Mouse (Mus musculus): ENCODE measurements around the gene Cfap97d2. TPM values are rescaled to one million over a fixed set of nuclear protein-coding genes. Genes with fewer than 3 reads are reported as not detected.

The Cfap97d2 gene
- polyA plus RNA-seq, 1 experiment from 2014 or later, result 1.0 TPM

DNA sequence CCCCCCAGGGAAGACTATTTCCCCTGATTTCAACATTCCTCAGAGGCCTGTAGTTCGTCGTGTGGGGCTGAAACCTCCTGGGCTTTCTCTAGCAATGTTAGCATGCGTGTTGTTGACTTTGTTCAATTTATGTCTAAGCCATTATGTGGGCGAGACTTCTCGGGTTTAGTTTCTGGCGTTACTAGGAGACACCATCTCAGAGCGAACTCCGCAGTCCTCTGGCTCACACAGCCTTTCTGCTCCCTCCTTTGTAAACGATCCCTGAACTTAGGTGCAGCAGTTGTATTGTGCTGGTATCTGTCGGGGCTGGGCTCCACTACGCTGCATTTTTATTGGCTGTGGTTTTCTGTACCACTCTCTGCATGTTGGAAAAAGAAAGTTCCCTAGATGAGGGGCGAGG is 11.0 kb upstream of the Cfap97d2 start:
- 58% methylated on average over 12 of the region's 12 CpGs for WGBS
- no peaks in the 10 kb centered on the region for H3K27me3 ChIP-seq (replicated peaks; ENCODE audit: control insufficient read depth, insufficient read depth, low read length)

DNA sequence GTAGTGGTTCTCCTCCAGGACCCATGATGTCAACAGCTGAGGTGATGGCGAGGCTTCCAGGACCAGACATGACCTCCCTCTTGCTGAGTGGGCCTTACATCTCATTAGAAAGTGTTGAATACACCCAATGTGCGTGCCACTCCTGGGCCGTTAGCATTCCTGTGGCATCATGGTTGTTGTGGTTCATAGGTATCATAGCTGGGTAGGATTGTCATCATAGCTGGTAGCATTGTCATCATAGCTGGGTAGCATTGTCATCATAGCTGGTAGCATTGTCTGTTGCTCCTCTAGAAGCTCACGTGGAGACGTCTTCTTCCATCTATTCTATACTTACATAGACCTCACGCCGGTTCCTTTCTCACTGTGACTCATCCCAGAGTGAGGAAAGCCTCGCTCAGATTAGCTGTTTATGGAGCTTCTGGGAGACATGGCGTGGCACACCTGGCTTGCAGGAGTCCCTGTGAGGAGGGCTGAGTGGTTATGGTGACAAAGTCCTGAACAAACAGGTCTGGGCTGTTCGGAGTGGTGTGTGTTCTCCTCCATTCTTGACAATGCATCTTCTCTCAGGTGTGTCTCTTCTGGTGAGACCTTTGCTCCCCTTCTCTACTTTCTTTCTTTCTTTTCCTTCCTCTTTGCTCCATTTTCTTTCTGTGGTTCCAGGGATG is 10.4 kb upstream of the Cfap97d2 start:
- H3K27ac ChIP-seq (ENCODE audit: low read depth, low read length), result no peak overlapping the region
- ATAC-seq, result no peak
- peaks cover 10% of the 10 kb centered on the region for H3K4me1 ChIP-seq (ENCODE audit: control insufficient read depth, insufficient read depth, low read depth, low read length)
- no peaks in the 10 kb centered on the region for H3K36me3 ChIP-seq (ENCODE audit: control insufficient read depth, insufficient read depth, low read length)
- H3K27me3 ChIP-seq (replicated peaks; ENCODE audit: control insufficient read depth, insufficient read depth, low read length), result no peaks in the 10 kb centered on the region
- H3K4me3 ChIP-seq (ENCODE audit: low read length), result no peak overlapping the region
- H3K4me2 ChIP-seq (ENCODE audit: low read length), result no peak overlapping the region
- 95% methylated on average over 10 of the region's 10 CpGs for WGBS
- H3K9me3 ChIP-seq (ENCODE audit: control insufficient read depth, low read length), result no peaks in the 10 kb centered on the region
- no peak overlapping the region for H3K9ac ChIP-seq (ENCODE audit: low read depth, low read length)

More for the DNA sequence above, 11.0 kb upstream of the Cfap97d2 start:
- no peak overlapping the region for H3K4me3 ChIP-seq (ENCODE audit: low read length)
- H3K9me3 ChIP-seq (ENCODE audit: control insufficient read depth, low read length), result no peaks in the 10 kb centered on the region
- peaks cover 10% of the 10 kb centered on the region for H3K4me1 ChIP-seq (ENCODE audit: control insufficient read depth, insufficient read depth, low read depth, low read length)
- H3K36me3 ChIP-seq (ENCODE audit: control insufficient read depth, insufficient read depth, low read length), result no peaks in the 10 kb centered on the region
- no peak overlapping the region for H3K9ac ChIP-seq (ENCODE audit: low read depth, low read length)
- no peak overlapping the region for H3K27ac ChIP-seq (ENCODE audit: low read depth, low read length)
- H3K4me2 ChIP-seq (ENCODE audit: low read length), result no peak overlapping the region
- no peak for ATAC-seq

DNA sequence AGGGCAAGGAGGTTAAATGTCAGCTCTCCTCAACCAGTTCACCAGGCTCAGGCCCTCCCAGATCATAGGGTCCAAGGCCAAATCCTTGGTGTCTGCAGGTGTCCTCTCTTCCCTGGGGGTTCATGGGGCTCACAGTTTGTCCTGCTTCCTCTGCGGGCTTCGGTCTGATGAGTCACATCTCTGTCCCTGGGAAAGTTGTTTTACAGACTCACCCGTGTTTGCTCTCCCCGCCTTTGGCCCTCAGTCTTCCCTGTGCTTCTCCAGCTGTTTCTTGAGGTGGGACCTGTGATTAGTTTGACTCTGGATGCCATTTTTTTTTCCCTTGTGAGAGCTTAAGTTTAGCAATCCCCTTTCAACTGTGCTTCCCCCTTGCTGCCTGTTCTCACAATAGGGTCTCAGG is 9.5 kb upstream of the Cfap97d2 start:
- H3K4me3 ChIP-seq (ENCODE audit: low read length), result no peak overlapping the region
- H3K4me2 ChIP-seq (ENCODE audit: low read length), result no peak overlapping the region
- H3K4me1 ChIP-seq (ENCODE audit: control insufficient read depth, insufficient read depth, low read depth, low read length), result peaks cover 10% of the 10 kb centered on the region
- H3K27me3 ChIP-seq (replicated peaks; ENCODE audit: control insufficient read depth, insufficient read depth, low read length), result no peaks in the 10 kb centered on the region
- no peak for ATAC-seq
- H3K27ac ChIP-seq (ENCODE audit: low read depth, low read length), result no peak overlapping the region
- H3K9ac ChIP-seq (ENCODE audit: low read depth, low read length), result no peak overlapping the region
- H3K9me3 ChIP-seq (ENCODE audit: control insufficient read depth, low read length), result no peaks in the 10 kb centered on the region
- no peaks in the 10 kb centered on the region for H3K36me3 ChIP-seq (ENCODE audit: control insufficient read depth, insufficient read depth, low read length)
- 81% methylated on average over 4 of the region's 4 CpGs for WGBS

DNA sequence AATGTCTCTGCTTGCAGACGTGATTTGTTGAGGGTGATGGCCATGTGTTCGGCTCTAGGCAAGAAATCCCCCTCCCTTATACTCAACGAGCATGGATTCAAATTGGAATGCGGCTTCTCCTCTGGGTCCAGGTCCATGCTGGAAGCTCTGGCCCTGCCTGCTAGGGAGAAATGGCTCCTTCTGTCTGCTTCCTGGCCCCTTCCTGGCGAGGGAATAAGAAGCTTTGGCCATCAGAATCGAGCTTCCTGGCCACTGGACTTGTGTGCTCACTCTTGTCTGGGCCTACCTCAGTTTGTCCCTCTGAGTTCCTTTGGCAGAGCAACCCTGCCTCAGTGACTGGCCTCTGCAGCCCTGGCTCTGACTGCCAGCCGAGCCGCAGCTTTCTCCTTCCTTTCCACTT is 8.5 kb upstream of the Cfap97d2 start:
- H3K27ac ChIP-seq (ENCODE audit: low read depth, low read length), result no peak overlapping the region
- no peaks in the 10 kb centered on the region for H3K36me3 ChIP-seq (ENCODE audit: control insufficient read depth, insufficient read depth, low read length)
- no peak overlapping the region for H3K4me3 ChIP-seq (ENCODE audit: low read length)
- 74% methylated on average over 8 of the region's 8 CpGs for WGBS
- H3K4me1 ChIP-seq (ENCODE audit: control insufficient read depth, insufficient read depth, low read depth, low read length), result peaks cover 9% of the 10 kb centered on the region
- H3K9me3 ChIP-seq (ENCODE audit: control insufficient read depth, low read length), result no peaks in the 10 kb centered on the region
- no peak overlapping the region for H3K9ac ChIP-seq (ENCODE audit: low read depth, low read length)
- ATAC-seq, result no peak
- no peak overlapping the region for H3K4me2 ChIP-seq (ENCODE audit: low read length)
- H3K27me3 ChIP-seq (replicated peaks; ENCODE audit: control insufficient read depth, insufficient read depth, low read length), result no peaks in the 10 kb centered on the region

DNA sequence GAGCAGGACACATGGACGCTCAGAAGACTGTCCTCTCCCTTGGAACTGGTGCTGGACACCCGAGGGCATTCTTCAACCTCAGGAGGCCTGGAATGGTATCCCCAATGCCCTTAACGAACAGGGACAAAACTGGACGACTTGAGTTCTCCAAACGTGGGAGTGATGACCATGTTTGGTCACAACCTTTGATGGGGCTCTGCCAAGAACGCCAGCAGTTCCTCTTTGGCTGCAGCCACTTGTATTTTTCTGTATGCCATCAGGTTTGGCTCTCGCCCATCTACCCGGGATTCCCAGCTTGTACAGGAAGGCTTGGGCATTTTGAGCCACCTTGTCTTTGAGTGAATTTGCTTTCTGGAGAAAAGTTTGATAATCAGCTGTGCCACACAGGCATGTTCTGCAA is 8.0 kb upstream of the Cfap97d2 start:
- 72% methylated on average over 8 of the region's 8 CpGs for WGBS
- no peaks in the 10 kb centered on the region for H3K9me3 ChIP-seq (ENCODE audit: control insufficient read depth, low read length)
- no peak overlapping the region for H3K27ac ChIP-seq (ENCODE audit: low read depth, low read length)
- ATAC-seq, result no peak
- H3K4me2 ChIP-seq (ENCODE audit: low read length), result no peak overlapping the region
- H3K36me3 ChIP-seq (ENCODE audit: control insufficient read depth, insufficient read depth, low read length), result no peaks in the 10 kb centered on the region
- H3K4me1 ChIP-seq (ENCODE audit: control insufficient read depth, insufficient read depth, low read depth, low read length), result peaks cover 4% of the 10 kb centered on the region
- H3K9ac ChIP-seq (ENCODE audit: low read depth, low read length), result no peak overlapping the region
- no peak overlapping the region for H3K4me3 ChIP-seq (ENCODE audit: low read length)
- no peaks in the 10 kb centered on the region for H3K27me3 ChIP-seq (replicated peaks; ENCODE audit: control insufficient read depth, insufficient read depth, low read length)

DNA sequence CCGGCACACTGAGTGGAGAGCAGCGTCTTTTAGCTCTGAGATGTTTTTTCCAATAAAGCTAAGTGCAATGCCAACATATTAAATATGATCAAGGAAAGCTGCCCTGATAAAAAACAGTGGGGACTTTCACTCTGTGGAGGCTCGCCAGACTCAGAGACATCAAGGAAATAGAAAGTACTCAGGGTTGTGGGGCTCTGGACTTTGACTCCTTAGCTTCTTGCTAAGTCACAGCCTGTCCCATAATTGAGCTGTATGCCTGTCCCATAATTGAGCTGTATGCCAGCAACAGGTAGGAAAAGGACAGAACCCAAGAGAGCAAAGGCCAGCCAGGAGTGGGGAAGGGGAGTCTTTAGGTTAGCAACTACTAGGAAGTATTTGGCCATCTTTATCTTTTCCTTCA is 7.4 kb upstream of the Cfap97d2 start:
- no peak overlapping the region for H3K4me3 ChIP-seq (ENCODE audit: low read length)
- no peaks in the 10 kb centered on the region for H3K9me3 ChIP-seq (ENCODE audit: control insufficient read depth, low read length)
- H3K27me3 ChIP-seq (replicated peaks; ENCODE audit: control insufficient read depth, insufficient read depth, low read length), result no peaks in the 10 kb centered on the region
- H3K27ac ChIP-seq (ENCODE audit: low read depth, low read length), result no peak overlapping the region
- H3K9ac ChIP-seq (ENCODE audit: low read depth, low read length), result no peak overlapping the region
- WGBS, result 88% methylated on average over 3 of the region's 3 CpGs
- no peak for ATAC-seq
- H3K4me2 ChIP-seq (ENCODE audit: low read length), result no peak overlapping the region
- no peaks in the 10 kb centered on the region for H3K36me3 ChIP-seq (ENCODE audit: control insufficient read depth, insufficient read depth, low read length)
- H3K4me1 ChIP-seq (ENCODE audit: control insufficient read depth, insufficient read depth, low read depth, low read length), result peaks cover 2% of the 10 kb centered on the region; the same call in 1 of the 2 replicates

DNA sequence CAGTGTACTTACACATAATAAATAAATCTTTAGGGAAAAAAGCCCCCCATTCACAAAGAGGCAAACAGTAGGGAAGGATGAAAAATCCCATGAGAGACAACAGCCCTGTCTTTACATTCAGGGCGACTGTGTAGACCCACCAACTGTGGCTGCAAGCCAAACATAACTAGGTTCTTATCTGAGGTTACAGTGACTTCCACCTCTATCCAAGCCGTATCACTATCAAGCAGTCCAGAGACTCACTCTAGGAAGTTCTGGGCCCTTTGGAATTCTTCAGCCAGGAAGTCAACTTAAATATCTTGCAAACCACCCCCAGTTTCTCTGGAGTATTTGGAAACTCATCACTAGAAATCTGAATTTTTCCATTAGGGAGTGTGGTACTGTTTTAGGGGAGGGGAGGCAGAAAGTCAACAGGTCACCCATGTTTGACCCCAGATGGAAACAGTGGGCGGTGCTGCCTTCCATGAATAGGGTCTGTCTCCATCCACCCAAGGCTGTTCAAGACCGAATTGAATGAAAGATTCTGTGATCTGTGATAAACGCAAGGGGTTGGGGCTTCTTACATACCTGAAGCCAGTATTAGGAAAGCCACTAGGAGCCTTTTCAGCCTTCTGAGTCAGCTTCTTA is 6.3 kb upstream of the Cfap97d2 start:
- Histone ChIP-seq H3K4me2 (ENCODE audit: low read length) (no peak overlapping the region), H3K4me1 (ENCODE audit: control insufficient read depth, insufficient read depth, low read depth, low read length) (no peaks in the 10 kb centered on the region; the same call in 1 of the 2 replicates), H3K27ac (ENCODE audit: low read depth, low read length) (no peak overlapping the region), H3K9me3 (ENCODE audit: control insufficient read depth, low read length) (no peaks in the 10 kb centered on the region), H3K27me3 (replicated peaks; ENCODE audit: control insufficient read depth, insufficient read depth, low read length) (no peaks in the 10 kb centered on the region), H3K36me3 (ENCODE audit: control insufficient read depth, insufficient read depth, low read length) (no peaks in the 10 kb centered on the region), H3K9ac (ENCODE audit: low read depth, low read length) (no peak overlapping the region), H3K4me3 (ENCODE audit: low read length) (no peak overlapping the region)
- 76% methylated on average over 5 of the region's 5 CpGs for WGBS
- ATAC-seq, result no peak

DNA sequence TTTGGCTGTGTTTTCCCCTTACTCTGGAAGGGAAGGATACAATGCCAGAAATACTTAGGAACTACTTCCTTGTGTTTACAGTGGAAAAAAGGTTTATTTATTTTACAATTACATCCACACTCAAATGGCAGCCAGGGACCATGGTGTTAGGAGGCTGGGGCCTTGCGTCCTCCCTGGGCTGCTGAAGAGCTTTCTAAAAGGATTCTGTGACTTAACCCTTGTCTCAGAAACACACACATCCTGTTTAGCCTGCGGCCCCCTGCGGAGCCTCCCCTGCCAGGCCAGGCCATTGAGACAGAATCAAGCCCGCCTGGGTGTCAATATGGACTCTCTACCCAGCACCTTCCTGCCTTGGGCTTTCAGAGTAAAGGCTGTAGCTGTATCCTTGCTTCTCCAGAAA is 2.9 kb upstream of the Cfap97d2 start:
- WGBS, result 63% methylated on average over 4 of the region's 4 CpGs
- Histone ChIP-seq H3K27ac (ENCODE audit: low read depth, low read length) (no peak overlapping the region), H3K9me3 (ENCODE audit: control insufficient read depth, low read length) (no peaks in the 10 kb centered on the region), H3K4me1 (ENCODE audit: control insufficient read depth, insufficient read depth, low read depth, low read length) (peaks cover 7% of the 10 kb centered on the region), H3K4me3 (ENCODE audit: low read length) (no peak overlapping the region), H3K36me3 (ENCODE audit: control insufficient read depth, insufficient read depth, low read length) (no peaks in the 10 kb centered on the region), H3K4me2 (ENCODE audit: low read length) (no peak overlapping the region), H3K27me3 (replicated peaks; ENCODE audit: control insufficient read depth, insufficient read depth, low read length) (no peaks in the 10 kb centered on the region), H3K9ac (ENCODE audit: low read depth, low read length) (no peak overlapping the region)
- no peak for ATAC-seq

DNA sequence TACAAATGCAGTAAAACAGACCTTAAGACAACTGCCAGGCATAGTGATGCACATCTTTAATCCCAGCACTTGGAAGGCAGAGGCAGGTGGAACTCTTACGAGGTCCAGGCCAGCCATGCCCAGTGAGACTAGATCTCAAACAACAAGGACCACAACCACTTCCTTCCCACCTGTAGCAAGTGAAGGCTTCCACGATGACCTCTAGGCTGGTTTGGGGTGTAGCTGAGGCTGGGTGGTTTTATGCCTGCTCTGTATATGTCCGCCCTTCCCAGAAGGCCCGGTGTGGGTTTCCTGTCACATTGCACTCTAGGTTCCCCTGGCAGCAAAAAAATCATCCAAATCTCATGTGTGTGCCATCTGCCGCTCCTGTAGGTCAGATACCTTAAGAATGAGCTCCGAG is 1.9 kb upstream of the Cfap97d2 start:
- no peak overlapping the region for H3K9ac ChIP-seq (ENCODE audit: low read depth, low read length)
- no peaks in the 10 kb centered on the region for H3K27me3 ChIP-seq (replicated peaks; ENCODE audit: control insufficient read depth, insufficient read depth, low read length)
- H3K4me1 ChIP-seq (ENCODE audit: control insufficient read depth, insufficient read depth, low read depth, low read length), result peaks cover 7% of the 10 kb centered on the region
- 95% methylated on average over 6 of the region's 6 CpGs for WGBS
- no peak overlapping the region for H3K27ac ChIP-seq (ENCODE audit: low read depth, low read length)
- ATAC-seq, result no peak
- no peak overlapping the region for H3K4me2 ChIP-seq (ENCODE audit: low read length)
- H3K36me3 ChIP-seq (ENCODE audit: control insufficient read depth, insufficient read depth, low read length), result no peaks in the 10 kb centered on the region
- no peak overlapping the region for H3K4me3 ChIP-seq (ENCODE audit: low read length)
- H3K9me3 ChIP-seq (ENCODE audit: control insufficient read depth, low read length), result no peaks in the 10 kb centered on the region

Measured in hindbrain, embryonic 16.5 days (tissue).